Mouse (Mus musculus) brain, embryonic 18.5 days (tissue): ENCODE measurements at regions not wholly inside any gene's neighbourhood (a gene's known extent, or its start where the extent isn't known, plus 50 kb on each side); places are given as distances from the start of the nearest gene placed in this dataset.
"Not testable (repeated sequence)": the region's sequence is repeated elsewhere in the genome, so short reads cannot be mapped to it uniquely, and the experiment has no call there.

Experiments
- DNase-seq: peaks from one replicate; pipeline ENCODE4 v3.0.0-alpha.2; 2012; ENCODE audit warnings: low read depth, low spot score

DNA sequence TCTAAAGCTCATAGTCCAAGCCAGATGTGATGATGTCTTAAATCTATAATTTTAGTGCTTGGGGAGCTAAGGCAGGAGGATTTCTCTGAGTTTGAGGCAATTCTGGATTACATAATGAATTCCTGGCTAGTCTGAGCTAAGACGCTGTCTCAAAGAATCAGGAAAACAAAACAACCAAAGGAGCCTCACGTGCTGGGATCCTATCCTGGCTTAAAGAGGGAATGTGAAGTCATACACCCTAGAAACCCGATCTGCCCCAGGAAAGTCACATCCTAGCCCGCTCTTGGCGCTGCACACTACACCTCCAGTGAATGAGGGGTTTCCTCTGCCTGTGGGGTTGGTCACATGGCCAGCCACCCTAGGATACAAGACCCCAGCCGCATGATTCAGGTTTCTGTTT lies 211.2 kb downstream of the Glrx3 start:
- no peak for DNase-seq

DNA sequence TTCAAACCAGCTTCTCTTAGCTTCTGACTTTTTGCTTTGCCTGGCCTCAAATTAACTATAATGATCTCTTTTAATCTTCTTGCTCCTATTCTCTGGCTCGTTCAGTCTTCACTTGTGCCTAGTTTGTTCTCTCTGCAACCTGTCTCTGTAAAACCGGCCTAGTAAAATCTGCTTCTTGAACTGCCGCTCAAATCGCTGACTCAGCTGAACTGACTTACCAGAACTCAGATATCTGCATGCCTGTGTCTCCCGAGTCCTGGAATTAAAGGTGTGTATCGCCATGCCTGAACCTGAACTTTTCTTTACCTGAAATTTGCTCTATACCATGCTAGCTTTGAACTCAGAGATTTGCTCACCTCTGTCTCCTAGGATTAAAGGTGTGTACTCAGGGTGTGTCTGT lies 212.2 kb downstream of the Glrx3 start:
- DNase-seq, result no peak

DNA sequence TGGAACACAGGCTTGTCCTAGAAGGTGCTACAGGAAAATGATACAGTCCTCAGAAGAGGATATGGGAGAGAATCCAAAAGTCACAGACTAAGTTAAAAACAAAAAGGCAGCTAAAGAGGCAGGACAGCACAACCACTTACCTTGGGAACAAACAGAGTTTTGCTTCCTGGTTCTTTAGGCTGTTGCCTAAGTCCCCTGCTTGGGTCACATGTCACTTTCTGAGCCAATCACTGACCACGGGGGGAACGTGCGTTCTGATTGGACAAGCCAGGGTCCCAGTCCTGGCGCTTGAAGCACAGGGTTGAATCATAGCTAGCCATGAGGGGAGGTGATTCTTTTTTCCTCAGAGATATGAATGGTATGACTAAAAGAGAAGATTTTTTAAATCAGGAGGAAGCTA lies 216.4 kb downstream of the Glrx3 start:
- DNase-seq, result no peak

DNA sequence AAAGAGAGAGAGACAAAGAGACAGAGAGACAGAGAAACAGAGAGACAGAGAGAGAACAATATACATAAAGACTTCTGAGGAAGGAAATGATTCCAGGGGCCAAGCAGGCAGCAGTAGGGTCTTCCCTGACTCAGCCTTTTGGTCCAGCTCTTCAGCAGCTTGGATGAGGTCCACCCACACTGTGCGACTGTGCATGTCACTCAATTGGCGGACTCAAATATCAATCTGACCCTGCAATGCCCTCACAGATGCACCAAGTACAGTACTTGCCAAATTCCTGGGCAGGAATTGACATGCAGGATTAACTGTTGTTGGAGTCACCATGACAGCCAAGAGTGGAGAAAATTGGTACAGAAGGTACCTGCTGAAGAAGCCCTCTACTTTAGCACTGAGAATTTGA lies 229.8 kb downstream of the Glrx3 start:
- DNase-seq, result no peak

DNA sequence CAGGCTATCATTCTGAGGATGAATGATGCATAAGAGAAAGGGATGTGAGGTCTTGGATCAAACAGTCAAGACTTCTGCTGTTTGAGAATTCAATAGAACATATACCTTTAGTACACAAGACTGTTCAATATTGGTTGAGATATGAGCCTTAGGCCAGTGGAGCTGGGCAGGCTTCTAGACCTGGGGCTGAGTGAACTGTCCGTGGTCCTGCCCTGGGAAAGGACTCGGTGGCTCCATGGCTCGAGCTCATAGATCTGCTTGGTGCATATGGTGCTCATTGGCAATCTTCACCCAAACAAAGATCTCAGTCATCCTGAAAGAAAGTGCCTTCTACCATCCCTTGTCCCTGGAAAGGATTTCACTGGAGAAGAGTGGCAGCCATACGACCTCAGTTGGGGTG lies 233.7 kb downstream of the Glrx3 start:
- no peak for DNase-seq

DNA sequence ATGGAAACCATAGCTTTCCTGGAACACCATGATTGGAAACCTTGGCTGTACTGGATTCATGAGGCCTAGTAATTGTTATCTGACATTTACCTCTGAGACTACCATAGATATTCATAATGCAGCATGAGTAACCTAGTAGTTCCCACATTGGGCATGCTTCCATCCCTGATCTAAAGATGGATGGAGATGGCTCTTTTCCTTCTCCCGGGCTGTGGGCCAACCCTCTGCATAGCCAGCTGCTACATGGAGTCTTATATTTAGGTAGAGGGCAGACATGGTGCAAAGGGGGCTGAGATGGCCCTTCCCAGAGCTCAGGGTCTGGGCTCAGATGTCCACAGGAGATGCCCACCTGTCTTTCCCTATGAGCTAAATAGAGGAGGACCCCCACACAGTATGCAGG lies 237.2 kb downstream of the Glrx3 start:
- no peak for DNase-seq

DNA sequence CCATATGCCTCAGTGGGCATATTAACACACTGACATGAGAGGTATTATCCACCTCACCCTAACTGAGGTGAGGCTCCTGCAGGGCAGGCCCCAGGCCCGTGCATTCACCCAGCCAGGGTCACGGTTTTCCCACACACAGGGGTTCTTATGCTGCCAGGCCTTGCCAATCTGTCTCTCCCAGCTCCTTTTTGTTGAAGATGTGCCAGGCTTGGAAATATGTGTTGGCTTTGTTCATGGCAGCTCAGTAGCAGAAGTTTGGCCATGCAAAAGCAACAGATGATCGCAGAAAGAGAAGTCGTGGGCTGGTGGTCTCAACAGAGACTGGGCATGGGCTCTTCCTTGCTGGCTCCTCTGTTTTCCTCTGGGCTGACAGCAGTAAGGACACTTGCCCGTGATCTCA lies 238.0 kb downstream of the Glrx3 start:
- DNase-seq, result no peak

DNA sequence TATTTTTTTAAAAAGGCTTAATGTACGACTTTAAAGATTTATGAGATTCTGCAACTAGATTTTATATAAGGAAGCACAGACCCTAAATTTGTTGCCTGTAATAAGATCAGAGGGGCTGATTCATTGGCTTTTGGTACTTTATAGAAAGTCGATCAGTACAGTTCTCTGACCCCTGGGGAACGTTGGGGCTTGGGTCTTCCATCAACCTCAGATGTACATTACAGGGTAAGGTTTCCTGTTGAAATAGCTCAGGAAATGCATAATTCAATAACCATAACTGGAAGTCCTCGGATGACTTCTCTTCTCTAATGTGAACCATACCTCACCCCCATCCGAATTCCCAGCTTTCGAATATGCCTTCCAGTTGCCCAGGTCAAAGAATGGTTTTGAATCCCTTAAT lies 247.4 kb downstream of the Glrx3 start:
- no peak for DNase-seq

DNA sequence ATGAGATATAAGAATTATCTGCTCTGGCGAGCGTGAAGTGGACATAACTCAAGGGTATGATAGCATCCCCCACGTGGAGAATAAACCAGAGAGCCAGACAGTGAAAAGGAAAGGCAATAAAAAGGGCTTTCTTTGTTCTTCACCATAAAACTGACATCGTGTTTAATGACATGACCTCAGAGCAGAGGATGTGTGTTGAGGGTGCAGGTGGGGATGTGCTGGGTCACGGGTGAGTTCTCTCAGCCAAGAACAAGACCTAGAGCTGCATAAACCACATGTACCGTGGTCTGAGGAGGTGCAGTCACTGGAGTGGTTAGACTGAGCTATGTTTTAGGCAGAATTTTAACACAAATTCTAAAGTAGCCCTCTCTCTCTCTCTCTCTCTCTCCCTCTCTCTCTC lies 247.9 kb downstream of the Glrx3 start:
- DNase-seq, result no peak

DNA sequence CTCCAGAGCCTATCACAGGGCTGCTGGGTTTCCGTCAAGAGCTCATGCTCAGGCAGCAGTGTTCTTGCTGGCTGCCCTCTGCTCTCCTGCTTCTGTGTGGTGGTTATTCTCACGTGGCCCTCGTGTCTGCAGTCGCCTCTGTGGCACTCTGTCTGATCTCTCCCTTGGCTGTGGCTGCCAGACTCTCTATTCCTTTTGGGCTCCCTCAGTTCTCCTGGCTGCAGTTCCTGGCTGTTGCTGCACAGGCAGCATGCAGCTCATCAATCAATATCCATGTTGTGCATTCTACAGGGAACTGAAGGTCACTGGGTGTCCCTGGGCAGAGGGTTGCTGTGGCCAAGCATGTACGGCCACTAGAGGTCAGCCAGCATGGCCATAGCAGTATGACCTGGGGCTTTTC lies 259.4 kb downstream of the Glrx3 start:
- DNase-seq, result no peak

DNA sequence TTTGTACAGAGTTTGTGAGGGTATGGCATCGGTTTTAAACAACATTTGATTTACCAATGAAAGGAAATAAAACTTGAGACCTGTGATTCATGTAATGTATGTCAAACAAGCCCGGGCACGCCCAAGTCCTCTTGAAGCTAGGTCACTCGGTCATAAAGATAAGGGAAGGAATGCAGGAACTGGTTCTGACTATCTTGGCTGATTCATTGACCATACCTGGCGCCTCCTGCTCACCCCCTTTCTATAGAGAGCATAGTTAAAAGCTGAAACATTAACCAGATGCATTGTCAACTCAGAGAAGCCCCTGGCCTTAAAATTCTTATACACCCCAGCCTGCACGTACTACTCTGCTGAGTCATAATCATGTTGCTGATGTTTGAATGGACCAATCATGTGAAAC lies 261.1 kb downstream of the Glrx3 start:
- DNase-seq, result not testable (repeated sequence)

DNA sequence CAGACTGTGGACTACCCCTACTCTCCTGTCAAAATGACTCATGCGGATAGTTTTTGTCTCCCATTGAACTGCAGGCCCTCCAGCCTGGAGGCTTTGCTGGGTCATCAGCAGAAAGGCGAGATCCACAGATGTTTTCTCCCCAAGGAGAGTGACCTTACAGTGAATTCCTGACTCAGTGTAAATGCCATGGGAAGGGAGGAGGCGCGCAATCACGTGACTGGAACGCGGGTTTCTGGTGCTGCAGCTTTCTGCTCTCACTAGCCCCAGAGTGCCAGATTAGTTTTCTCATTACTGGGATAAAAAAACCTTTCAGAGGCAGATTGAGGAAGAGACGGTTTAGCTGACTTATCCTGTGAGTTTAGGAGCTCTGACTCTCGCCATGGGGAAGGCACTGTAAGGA lies 275.4 kb downstream of the Glrx3 start:
- no peak for DNase-seq

DNA sequence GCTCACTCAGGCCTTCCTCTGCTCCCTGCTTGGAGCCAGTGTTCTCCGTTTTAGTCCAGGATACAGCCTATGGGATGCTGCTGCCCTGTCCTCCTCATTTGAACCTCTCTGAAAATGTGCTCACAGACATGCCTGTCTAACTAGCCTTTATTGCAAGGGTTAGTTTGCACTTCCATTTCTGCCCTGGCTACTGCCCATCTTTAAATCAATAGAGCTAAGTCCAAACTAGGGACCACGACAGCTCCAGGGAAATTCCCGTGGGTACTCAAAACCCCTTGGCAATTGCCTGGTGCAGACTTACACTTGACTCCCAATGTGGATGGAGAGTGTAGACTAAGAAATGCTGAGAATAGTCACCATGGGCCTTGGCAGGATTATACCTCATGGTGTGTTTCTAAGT lies 276.4 kb downstream of the Glrx3 start:
- DNase-seq, result no peak

DNA sequence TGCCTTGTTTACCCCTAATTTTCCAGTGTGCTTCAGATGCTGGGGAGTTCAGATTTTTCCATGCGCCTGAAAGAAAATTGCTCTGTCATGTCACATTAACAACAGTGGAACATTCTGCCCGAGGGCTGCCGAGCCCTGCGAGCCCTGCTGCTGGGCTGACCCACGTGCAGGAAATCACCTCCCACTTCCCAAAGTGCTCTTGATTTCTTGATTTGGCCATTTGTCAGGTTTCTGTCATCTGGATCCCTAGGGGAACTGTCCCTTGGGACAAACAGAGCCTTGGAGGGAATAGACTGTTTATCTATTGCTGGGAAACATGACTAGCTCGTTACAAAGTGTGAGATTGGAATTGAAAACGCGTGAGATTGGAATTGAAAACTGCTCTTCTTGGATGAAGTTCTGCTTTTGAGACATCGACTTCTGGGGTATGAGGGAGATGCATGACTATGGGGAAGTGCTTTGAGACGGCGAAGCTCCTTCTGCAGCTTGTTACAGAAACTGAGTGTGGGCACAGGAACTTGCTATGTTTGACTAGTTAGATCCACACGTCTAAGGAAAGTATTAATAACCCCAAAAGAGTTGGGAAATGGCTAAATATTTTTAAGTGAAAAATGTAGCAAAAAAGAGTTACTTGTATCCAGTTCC lies 277.0 kb downstream of the Glrx3 start:
- no peak for DNase-seq

DNA sequence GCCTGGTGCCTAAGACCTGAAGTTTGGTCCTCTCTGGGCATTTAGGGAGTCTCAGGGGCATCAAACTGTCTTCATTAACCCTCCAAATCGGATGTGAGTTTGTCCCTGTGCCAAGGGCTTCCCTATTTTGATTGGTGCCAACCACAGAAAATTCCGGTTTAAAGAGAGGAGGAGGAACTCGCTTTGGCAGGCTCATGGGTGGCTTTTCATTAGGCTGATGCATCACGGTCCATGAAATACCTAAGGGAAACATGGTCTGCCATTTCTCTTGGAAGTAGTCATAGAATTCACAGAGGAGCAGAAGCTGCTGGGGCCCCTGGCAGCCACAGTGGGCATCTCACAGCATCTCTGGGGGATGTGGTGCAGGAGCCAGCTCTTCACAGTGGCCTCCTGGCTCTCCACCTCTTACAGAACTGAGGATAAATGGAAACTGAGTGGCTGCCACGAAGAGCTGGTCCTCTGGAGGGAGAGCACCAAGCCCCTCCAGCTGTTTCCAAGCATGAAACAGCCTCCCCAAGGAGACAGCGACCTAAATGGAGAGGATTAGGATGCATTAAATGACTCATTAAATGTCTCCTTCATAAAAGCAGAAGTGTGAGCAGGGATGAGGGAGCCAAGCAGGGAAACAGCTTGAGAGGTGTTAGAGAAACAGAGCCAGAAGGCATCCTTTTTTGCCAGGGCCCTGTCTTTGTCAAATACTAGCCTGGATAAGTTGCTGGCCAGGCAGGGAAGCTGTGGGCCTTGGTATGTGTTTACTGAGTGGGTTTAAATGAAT lies 277.9 kb downstream of the Glrx3 start:
- DNase-seq, result no peak

DNA sequence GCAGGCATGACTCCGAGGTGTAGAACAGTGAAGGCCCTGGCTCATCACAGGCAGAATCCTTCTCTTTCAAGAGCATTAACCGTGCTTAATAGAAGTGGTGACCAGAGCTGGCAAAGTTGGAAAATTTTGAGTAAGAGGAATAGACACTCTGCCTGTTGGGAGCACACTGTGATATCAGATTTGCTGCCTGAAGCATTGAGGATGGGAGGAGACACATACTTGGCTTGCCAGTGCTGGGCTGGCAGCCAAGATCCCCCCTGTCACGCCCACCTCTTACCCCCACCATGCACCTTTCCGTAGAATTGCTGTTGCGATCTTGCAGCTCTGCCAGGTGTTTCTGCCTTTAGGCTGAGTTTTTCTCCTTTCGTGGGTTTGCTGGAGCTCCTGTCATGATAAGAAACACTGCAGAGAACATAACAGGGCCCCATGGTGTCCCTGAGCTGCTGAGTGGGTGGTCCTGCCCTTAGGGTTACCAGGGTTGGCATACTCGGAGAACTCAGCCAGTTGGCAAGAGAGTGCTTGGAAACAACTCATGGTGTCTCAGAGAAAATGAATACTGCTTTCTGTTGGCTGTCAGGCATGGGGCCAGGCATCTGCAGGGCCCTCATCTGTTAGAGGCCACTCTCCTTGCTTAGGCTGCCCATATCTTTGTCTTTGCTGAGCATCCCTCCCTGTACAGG lies 286.1 kb downstream of the Glrx3 start:
- DNase-seq, result no peak

DNA sequence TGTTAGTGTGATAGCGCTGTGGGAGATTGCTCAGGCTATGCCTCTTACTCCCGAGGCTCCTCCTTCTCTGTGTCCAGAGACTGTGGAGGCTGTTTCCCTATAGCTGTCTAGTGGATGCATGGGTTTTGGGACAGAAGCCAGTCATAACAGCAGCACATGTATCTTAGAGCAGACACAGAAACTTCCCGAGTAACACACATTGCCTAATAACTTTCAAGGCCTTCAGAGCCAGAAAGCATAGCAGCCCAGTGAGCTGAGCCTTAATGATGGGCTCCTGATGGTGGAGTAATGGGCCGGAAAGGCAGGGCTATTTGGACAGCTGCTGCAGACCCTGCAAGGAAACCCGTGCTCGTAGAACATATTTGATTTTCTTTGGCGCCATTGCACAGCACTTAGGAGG lies 288.6 kb downstream of the Glrx3 start:
- DNase-seq, result no peak

DNA sequence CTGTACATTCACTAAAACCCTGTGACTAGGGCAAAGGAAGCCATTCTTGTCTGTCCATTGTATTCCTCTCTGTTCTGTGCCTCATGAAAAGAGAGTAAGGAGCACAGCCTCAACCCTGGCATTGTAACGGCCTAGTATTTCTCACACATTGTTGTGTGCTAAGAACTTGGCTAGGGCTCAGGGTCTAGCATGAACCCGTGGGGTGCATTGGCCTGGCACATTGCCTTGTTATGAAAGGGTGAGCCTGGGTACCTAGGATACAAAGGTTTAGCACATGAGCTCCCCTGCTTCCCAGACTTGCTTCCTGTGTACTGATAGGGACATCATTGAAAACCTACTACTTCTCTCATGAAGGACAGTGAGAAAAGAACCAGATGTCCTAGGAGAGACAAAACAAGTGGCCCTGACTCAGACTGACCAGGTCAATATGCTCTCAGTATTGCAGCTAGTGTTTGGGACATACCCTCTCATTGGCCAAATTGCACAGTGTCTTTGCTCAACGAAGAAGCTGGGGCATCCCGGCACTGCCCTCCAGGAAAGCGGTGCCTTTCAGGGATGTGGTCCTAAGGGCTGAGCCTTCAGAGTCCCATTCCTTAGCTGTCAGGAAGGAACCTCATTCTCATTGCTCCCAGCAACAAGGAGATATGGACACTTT lies 298.6 kb downstream of the Glrx3 start:
- no peak for DNase-seq

DNA sequence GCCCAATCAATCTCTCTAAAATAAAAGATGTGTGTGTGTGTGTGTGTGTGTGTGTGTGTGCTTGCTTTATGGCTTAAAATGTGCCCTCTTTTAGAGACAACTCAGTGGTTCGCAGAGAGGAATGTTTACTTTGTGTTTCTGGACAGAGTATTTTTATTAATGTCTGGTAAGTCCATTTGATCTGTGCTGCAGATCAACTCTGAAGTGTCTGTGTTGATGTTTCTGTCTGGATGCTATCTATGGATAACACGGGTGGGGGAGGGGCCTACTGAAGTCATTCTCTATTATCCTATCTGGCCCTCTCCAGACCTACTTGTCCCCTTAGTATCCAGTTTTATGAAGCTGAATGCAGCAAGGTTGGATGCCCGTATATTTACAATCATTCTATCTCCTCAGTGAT lies 304.3 kb downstream of the Glrx3 start:
- DNase-seq, result no peak

DNA sequence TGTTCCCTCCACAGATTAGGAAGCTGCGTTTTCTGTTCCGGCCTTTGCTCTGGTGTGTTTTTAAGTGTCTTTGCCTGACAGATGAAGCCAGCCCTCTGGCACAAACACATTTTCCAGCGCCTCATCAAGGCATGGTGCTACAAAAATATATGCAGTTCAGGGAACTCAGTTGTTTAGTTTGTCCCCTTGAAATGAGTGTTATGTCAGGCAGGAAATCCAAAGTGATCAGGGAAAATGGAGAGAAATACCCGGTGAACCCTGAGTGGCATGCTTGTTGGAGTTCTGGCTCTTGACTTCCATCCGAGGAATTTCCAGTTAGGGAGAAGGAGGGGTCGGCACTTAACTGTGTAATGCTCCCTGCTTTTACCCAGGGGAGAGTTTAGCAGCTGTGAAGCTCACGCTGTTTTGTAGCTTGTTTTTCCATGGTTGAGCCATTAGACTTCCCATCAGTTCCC lies 304.9 kb downstream of the Glrx3 start:
- DNase-seq, result no peak

DNA sequence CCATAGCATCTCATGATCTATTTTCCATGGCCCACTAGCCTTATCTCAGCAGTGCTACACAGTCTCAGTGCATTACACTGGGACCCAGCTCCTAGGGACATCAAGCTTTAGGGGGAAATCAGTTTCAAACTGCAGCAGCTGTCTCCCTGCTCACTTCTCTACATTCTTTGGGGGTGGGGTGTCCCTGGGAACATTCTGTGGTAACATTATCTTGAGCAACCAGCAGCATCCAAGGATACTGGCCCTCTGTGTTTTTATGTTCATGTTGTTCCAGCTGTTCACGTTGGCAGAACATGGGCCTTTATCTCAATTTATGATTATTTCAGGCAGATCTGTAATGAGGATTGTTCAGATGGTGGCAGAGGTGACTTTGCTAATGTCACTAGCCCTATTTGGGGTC lies 308.2 kb downstream of the Glrx3 start:
- DNase-seq, result no peak

DNA sequence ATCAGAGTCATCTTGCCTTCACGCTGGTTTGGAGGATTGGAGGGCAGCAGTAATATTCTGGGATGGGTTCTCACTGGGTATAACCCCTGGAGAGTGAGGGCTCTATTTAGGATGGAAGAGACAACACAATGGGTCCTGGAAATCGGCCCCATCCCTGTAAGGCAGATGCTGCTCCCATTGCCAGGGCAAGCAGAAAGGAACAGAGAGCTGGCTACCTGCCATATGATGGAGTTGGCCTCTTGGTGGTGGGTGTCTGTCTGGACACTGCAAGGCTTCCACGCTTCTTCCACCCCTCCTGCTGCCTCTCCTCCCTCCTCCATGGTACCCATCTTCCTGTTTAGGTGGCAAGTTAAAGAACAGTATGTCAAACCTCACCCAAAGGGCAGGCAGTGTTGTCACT lies 308.6 kb downstream of the Glrx3 start:
- no peak for DNase-seq
